Mouse (Mus musculus) layer of hippocampus, adult 9-11 months (tissue): ENCODE data around the gene Aldh9a1.

ENCODE experiments used
- DNase-seq: peaks from one replicate; pipeline ENCODE4 v3.0.0; 2022

Aldh9a1 gene

GRCm38 (mm10) chr1:167385211-167385610 lies 35.4 kb downstream of the Aldh9a1 start:
- no peak for DNase-seq

DNA sequence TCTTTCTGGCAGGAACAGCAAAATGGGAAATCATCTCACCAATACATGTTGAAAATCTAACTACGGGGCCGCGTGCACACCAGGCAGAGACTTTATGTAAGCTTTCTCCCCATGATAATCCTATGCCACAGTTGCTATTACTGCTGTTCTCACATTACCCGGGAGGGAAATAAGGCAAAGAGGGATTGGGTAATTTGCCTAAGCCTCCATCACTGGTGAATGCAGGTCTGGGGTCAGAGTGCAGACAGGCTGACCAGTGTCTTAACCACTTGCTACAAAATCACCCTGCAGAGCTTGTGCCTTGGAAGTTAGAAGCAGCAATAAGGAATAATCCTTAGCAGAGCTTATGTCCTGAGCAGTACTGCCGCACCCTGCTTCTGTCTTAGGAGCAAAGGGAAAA lies 35.8 kb downstream of the Aldh9a1 start:
- no peak for DNase-seq

GRCm38 (mm10) chr1:167386466-167386865 lies 36.7 kb downstream of the Aldh9a1 start:
- no peak for DNase-seq

- no peak for DNase-seq
Observed at GRCm38 (mm10) chr1:167387310-167387709, 37.5 kb downstream of the Aldh9a1 start.

- no peak for DNase-seq
Observed at GRCm38 (mm10) chr1:167387796-167388195, 38.0 kb downstream of the Aldh9a1 start.

- no peak for DNase-seq
Observed at GRCm38 (mm10) chr1:167388571-167388970, 38.8 kb downstream of the Aldh9a1 start.

DNA sequence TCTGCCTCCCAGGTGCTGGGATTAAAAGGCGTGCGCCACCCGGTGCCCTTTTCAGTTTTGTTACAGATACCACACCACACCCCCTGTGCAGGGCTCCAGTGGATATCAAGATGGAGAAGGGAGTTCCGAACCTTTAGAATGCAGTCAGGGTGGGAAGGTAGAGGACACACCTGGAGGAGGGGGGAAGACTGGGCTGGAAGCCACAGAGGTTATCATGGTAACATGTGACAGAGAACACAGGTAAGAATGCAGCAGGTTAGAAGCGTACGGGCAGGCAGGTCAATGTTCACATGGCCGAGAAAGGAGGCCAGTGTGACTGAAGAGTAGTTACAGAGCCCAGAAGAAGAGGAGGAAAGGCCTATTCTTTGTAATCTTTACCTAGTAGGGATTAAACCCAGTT lies 39.8 kb downstream of the Aldh9a1 start:
- DNase-seq = no peak

- DNase-seq = no peak
Observed at GRCm38 (mm10) chr1:167390381-167390780, 40.6 kb downstream of the Aldh9a1 start.

DNA sequence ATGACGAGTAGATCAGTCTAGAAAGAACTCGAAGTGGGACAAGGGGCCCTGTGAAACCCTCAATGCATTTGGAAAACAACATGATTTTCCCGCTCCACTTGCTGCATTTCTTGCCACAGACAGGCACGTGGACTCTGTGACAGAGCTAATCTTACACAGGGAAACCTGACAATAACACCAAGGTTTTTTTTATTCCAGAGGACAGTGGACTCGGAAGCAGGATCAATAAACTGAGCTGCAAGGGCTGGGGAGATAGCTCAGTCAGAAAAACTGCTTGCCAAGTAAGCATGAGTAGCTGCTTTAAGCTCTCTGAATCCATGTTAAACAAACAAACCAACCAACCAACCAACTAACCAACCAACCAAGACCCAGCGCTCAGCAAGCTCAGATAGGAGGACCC lies 41.5 kb downstream of the Aldh9a1 start:
- DNase-seq = no peak

- DNase-seq = no peak
Observed at GRCm38 (mm10) chr1:167392031-167392640, 42.3 kb downstream of the Aldh9a1 start.

DNA sequence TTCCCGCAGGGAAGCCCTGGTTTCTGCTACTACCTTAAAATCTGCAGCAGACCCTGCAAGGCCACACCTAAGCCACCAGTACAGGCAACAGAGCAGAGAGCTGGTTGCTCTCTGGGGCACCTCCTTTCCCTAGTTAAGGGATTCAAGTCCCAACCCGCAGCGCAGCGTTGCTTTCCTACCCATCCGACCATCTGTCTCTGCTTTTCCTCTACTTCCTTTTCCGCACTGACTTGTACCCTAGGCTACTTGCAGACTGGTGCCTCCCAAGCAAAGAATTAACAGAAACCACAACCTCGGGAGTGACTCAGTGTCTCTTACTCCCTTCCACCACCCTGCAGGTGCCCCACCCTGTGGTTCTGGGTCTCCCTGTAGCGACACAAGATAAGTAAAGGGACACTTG lies 42.9 kb downstream of the Aldh9a1 start:
- peak; percentile 21 for DNase-seq

- peak; percentile 15 for DNase-seq
Observed at GRCm38 (mm10) chr1:167393281-167393680, 43.5 kb downstream of the Aldh9a1 start.

- peak; percentile 89 for DNase-seq
Observed at GRCm38 (mm10) chr1:167393683-167394492, 44.1 kb downstream of the Aldh9a1 start, which contains the start of gene Mgst3. Gene Mgst3, minus strand, starts transcription at chr1:167393841.

- no peak for DNase-seq
Observed at GRCm38 (mm10) chr1:167405237-167405636, 55.4 kb downstream of the Aldh9a1 start.

DNA sequence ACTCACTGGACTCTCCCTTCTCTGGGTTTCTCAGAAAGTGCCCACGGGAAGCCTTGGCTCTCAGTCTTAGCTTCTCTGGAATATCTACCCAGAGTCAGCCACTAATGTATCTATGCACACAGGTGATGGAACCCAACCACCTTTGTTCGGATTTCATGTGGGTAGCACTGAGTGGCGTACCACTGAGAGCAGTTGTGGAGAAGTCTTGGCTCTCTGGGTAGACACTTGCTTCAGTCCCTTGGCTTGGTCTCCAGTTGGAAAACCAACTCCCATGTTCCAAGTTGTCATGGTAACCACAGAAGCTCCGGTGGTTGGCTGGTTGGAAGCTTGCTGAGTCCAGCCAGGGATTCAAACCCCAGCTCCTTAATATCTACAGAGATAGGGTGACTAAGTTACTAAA lies 59.8 kb downstream of the Aldh9a1 start:
- no peak for DNase-seq

DNA sequence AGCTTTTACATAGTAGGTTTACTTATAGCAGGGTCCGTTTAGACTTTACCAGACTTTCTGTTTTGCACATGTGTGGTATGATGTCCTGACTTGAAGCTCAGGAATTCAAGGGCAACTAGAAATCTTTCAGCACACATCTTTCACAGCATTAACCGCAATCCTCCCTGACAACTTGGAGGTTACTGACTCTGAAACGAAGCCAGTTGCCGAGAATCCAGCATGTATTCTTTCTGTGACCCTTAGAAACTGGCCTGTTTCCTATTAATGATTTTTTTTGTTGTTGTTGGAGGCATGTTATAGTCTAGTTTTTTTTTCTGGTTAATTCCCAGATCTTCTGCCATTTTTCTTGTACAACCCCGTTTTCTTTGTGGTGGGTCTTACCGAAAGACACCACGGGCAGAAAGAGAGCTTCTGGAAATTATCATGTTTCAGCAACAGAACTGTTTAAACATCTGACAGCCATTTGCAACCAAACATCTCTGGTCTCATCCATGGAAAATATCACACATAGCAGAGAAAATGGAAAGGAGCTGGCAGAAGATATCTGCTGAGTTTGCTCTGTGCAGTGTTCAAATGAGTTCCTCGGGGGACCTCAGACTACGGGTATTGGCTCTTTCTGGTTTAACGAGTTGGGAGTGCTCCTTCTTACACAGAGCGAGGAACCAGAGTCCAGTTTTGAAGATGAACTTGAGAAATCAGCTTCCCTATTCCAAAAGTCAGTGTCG lies 62.4 kb downstream of the Aldh9a1 start:
- no peak for DNase-seq

DNA sequence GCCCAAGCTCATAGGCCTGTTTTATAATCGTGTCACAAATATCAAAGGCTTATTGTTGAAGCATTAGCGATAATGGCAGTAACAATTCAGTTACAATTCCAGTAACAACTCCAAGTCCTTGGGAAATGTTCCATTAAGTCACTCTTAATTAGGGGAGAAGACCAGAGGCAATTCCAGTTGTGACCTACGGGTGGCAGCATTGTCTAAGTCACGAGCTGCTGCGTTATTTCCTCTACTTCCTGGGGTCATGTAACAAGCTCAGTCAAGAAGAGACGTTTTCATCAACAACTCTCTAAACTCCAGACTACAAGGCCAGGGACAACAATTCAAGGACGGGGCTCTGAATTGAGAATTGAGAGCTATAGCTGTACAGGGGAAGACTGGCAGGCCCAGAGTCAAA lies 65.1 kb downstream of the Aldh9a1 start:
- peak; percentile 57 for DNase-seq
